ENCODE assay signal across 9 mouse cellular contexts in the genomic region with DNA sequence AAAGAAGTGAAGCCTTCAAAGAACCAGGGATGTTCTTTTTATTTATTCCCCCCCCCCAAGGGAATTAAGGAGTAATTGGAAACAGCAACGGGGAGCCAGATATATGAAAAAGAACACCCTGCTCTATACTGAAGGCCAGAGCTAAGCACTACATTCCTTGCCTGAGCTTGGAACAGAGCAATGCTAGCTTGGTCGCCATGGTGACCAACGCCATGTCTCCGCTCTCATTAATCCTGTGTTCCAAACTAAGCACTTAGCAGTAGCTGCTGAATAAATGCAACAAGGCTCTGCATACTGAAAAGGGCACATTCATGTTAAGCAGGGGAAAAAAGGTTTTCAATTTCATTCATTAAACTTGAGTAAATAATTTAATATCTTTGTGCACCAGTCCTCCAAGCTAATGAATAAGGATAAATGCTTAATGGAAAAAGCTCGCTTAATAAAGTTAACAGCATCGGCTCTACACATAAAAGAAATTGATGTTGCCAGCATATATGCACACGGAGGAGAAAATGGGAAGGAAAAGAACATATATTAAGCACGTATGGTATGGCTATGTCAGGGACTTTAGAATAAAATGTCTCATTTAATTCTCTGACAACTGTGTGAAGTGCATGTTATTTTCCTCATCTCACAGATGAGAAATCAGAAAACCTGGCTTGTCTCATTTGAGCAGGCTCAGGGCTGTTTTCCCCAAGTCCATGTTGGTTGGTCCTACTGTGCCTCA. TPM values are rescaled to one million over a fixed set of nuclear protein-coding genes. Genes with fewer than 3 reads are reported as not detected.
DNase-seq lines count a peak whose midpoint lies in the region; ATAC-seq lines count a peak whose summit lies in the region.
"Had no signal": no experiment of that assay in that cellular context is flagged by ENCODE, and none has a peak within 500 bp of the region (broad histone marks: within the 10 kb centered on the region; RNA-seq: fewer than 3 reads in every experiment).

No protein-coding gene starts in this region.

- DNase-seq in lung, postnatal 4 days, result no peak
- peak; percentile 95 for DNase-seq in forebrain, embryonic 14.5 days (ENCODE audit: low spot score)
- peak; percentile 22 for DNase-seq in right cerebral cortex, postnatal 4 days
- no peak for DNase-seq in yolk sac, embryonic 10.5 days (ENCODE audit: low spot score)
- DNase-seq in spleen, postnatal 14 days (ENCODE audit: low spot score in 2 of 2), result no peak
- DNase-seq: liver, embryonic 13.5 days had no signal

- H3K9ac ChIP-seq in lung, embryonic 16.5 days (ENCODE audit: low read length), result no peak overlapping the region
- no peak overlapping the region for H3K9ac ChIP-seq in forebrain, embryonic 14.5 days (ENCODE audit: low read length)
- H3K9ac ChIP-seq in limb, embryonic 13.5 days, result no peak overlapping the region
- H3K9ac ChIP-seq: liver, embryonic 13.5 days had no signal

- no peak overlapping the region for H3K27ac ChIP-seq in lung, embryonic 16.5 days (ENCODE audit: low read length)
- peak overlapping the region; percentile 56; the same call in 1 of the 2 replicates for H3K27ac ChIP-seq in forebrain, embryonic 14.5 days (ENCODE audit: low read depth, low read length)
- no peak overlapping the region for H3K27ac ChIP-seq in limb, embryonic 13.5 days
- H3K27ac ChIP-seq: liver, embryonic 13.5 days had no signal

- 58% methylated on average over 8 of the region's 8 CpGs for WGBS in lung, embryonic 16.5 days
- 2% methylated on average over 8 of the region's 8 CpGs for WGBS in forebrain, embryonic 14.5 days
- WGBS in limb, embryonic 13.5 days, result 34% methylated on average over 8 of the region's 8 CpGs

- H3K4me1 ChIP-seq in lung, embryonic 16.5 days (replicated peaks; ENCODE audit: control insufficient read depth, insufficient read depth, low read length), result 0 out of 2 replicates have a peak, but pooled peaks cover 2% of the 10 kb centered on the region
- peaks cover 36% of the 10 kb centered on the region for H3K4me1 ChIP-seq in forebrain, embryonic 14.5 days (ENCODE audit: control insufficient read depth, insufficient read depth, low read length)
- peaks cover 22% of the 10 kb centered on the region for H3K4me1 ChIP-seq in limb, embryonic 13.5 days

- peak; percentile 67; the same call in 1 of the 2 replicates for ATAC-seq in lung, embryonic 16.5 days (ENCODE audit: low read depth)
- peak; percentile 93 for ATAC-seq in forebrain, embryonic 14.5 days
- ATAC-seq in limb, embryonic 13.5 days (ENCODE audit: low FRiP score, low read depth), result peak; percentile 81
- no peak for ATAC-seq in erythroid progenitor cell, adult 5-6 weeks (replicated peaks; ENCODE audit: low FRiP score, poor library complexity, severe bottlenecking)

- no peak overlapping the region for H3K4me3 ChIP-seq in lung, embryonic 16.5 days (ENCODE audit: low read length)
- H3K4me3 ChIP-seq in forebrain, embryonic 14.5 days (ENCODE audit: low read depth, low read length), result no peak overlapping the region
- no peak overlapping the region for H3K4me3 ChIP-seq in limb, embryonic 13.5 days
- H3K4me3 ChIP-seq: liver, embryonic 13.5 days had no signal

- no peaks in the 10 kb centered on the region for H3K9me3 ChIP-seq in lung, embryonic 16.5 days (ENCODE audit: control insufficient read depth, low read length)
- H3K9me3 ChIP-seq in forebrain, embryonic 14.5 days (replicated peaks; ENCODE audit: control insufficient read depth, low read length), result no peaks in the 10 kb centered on the region
- H3K9me3 ChIP-seq in limb, embryonic 13.5 days, result no peaks in the 10 kb centered on the region
- H3K9me3 ChIP-seq: liver, embryonic 13.5 days had no signal

- no peaks in the 10 kb centered on the region for H3K36me3 ChIP-seq in lung, embryonic 16.5 days (ENCODE audit: control insufficient read depth, insufficient read depth, low read length)
- H3K36me3 ChIP-seq in forebrain, embryonic 14.5 days (ENCODE audit: control insufficient read depth, insufficient read depth, low read length), result no peaks in the 10 kb centered on the region
- no peaks in the 10 kb centered on the region for H3K36me3 ChIP-seq in limb, embryonic 13.5 days
- H3K36me3 ChIP-seq: liver, embryonic 13.5 days had no signal

- no peaks in the 10 kb centered on the region for H3K27me3 ChIP-seq in lung, embryonic 16.5 days (ENCODE audit: control insufficient read depth, insufficient read depth, low read depth, low read length)
- H3K27me3 ChIP-seq in forebrain, embryonic 14.5 days (replicated peaks; ENCODE audit: control insufficient read depth, insufficient read depth, low read length), result no peaks in the 10 kb centered on the region
- no peaks in the 10 kb centered on the region for H3K27me3 ChIP-seq in limb, embryonic 13.5 days
- H3K27me3 ChIP-seq: liver, embryonic 13.5 days had no signal

- H3K4me2 ChIP-seq in lung, embryonic 16.5 days (ENCODE audit: low read depth, low read length), result no peak overlapping the region
- H3K4me2 ChIP-seq in forebrain, embryonic 14.5 days (ENCODE audit: low read length), result 0 out of 2 replicates have a peak overlapping the region, but pooled peaks have one; percentile 8
- H3K4me2 ChIP-seq in limb, embryonic 13.5 days (replicated peaks), result no peak overlapping the region
- H3K4me2 ChIP-seq: liver, embryonic 13.5 days had no signal

RNA-seq across cellular contexts. Expression of gene Asb4, which starts 25.4 kb away (rescaled TPM):
- 5.7 and 6.7 TPM in 2 replicates for polyA plus RNA-seq in lung, embryonic 16.5 days (2015; fragmentation: Nextera tagmentation; extraction: Ambion mirVana)
- 22.7 and 23.7 TPM in 2 replicates for polyA plus RNA-seq in forebrain, embryonic 14.5 days (2014; fragmentation: Nextera tagmentation; extraction: Ambion mirVana)
- 61.3 and 66.4 TPM in 2 replicates for polyA plus RNA-seq in limb, embryonic 13.5 days (2015; fragmentation: Nextera tagmentation; extraction: Ambion mirVana)
- total RNA-seq in erythroid progenitor cell, adult 5-6 weeks (2015; ENCODE audit: low replicate concordance), result not detected in 2 replicates
- total RNA-seq in erythroid progenitor cell, adult 5-6 weeks (2017; ENCODE audit: low replicate concordance), result not detected in 2 replicates

Comparison
In these comparisons a context has a peak if more than half of its experiments do, and no peak if none do; other contexts are left out.
1. DNase-seq: peak in forebrain, embryonic 14.5 days (single experiment) and right cerebral cortex, postnatal 4 days (single experiment); none in lung, postnatal 4 days (0 of 2), yolk sac, embryonic 10.5 days (single experiment) and spleen, postnatal 14 days (0 of 2).